Mouse (Mus musculus) heart, adult 2 months (tissue): Measurements from ENCODE around the gene Ppp1cb.

Source experiments
- CTCF ChIP-seq: fragments of 200-600 bp; IDR thresholded peaks from 2 replicates; pipeline ENCODE4 v1.8.1; 2022; ENCODE audit warnings: antibody characterized with exemption, mild to moderate bottlenecking, moderate library complexity
- EP300 ChIP-seq: fragments of 200-500 bp; IDR thresholded peaks from 2 replicates; pipeline ENCODE4 v1.6.1; 2011; ENCODE audit warnings: low read depth, low read length, control low read depth; ENCODE audit not compliant: insufficient read depth
- POLR2A ChIP-seq: fragments of 200-500 bp; IDR thresholded peaks from 2 replicates; pipeline ENCODE4 v1.6.1; 2011; ENCODE audit warnings: mild to moderate bottlenecking, low read depth, low read length, control low read depth; ENCODE audit not compliant: insufficient read depth

DNA sequence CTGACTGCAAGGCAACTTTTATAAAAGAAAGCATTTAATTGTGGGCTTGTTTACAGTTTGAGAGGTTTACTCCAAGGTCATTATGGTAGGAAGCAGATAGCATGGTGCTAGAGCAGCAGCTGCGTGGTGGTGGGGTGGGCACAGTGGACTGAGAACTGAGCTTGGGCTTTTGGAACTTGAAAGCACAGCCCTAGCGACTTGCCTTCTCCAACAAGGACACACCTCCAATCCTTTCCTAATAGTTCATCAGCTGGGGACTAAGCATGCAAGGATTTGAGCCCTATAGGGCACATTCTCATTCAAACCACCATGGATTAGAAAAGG, 14.3 kb downstream of the Ppp1cb start:
- TF ChIP-seq EP300 = no peak
- no peak for TF ChIP-seq CTCF
- TF ChIP-seq POLR2A = no peak
